Mouse (Mus musculus): ENCODE data around the gene Tmem240.

DNA sequence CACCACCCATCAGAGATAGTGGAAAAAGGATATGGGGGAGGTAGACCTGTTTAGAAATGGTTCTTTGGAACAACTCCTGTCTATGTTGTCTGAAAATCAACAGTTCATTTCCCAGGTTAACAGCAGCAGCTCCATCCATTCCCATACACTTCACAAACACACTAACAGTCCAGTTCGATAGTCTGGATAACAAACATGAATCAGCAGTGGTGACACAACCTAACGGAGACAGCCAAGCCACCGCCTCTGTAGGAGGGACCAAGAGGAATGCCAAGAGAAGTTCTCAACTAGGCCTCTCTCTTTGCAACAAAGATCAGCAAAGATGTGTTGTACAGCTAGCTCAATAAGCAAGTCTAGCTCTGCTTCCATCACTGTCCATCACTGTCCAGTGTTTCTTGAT lies 27.8 kb downstream of the Tmem240 start:
- TF ChIP-seq CTCF (IDR thresholded peaks at IDR 0.05; ENCODE audit: control insufficient read depth, insufficient read depth, insufficient replicate concordance, low read depth, low read length) (no peak), POLR2A (IDR thresholded peaks at IDR 0.05; ENCODE audit: control insufficient read depth, low read depth, low read length) (no peak)
